Mouse (Mus musculus) MEL (cell line): ENCODE results near the gene Klrb1c.

ENCODE experiments used
- GABPA ChIP-seq: IDR thresholded peaks from 2 replicates; pipeline ENCODE4 v1.6.1; 2012; ENCODE audit warnings: low read depth, mild to moderate bottlenecking, inconsistent platforms, low read length, improper control_type of control experiment, moderate library complexity
- MEF2A ChIP-seq: IDR thresholded peaks from 2 replicates; pipeline ENCODE4 v1.6.1; 2014; ENCODE audit warnings: low read depth, mild to moderate bottlenecking, inconsistent platforms, low read length, improper control_type of control experiment; ENCODE audit not compliant: poor library complexity, insufficient replicate concordance, severe bottlenecking; ENCODE audit errors: extremely low read depth
- POLR2A ChIP-seq, 2 experiments: IDR thresholded peaks; 2 replicates each; pipeline ENCODE4 v1.6.1; 2011 to 2012; ENCODE audit warnings: low read length in 2 of 2, mild to moderate bottlenecking in 2 of 2, control low read depth in 1 of 2, improper control_type of control experiment in 1 of 2, low read depth in 1 of 2, moderate library complexity in 1 of 2; ENCODE audit not compliant: control insufficient read depth in 1 of 2, insufficient read depth in 1 of 2, poor library complexity in 1 of 2
- POLR2AphosphoS2 ChIP-seq: IDR thresholded peaks from 2 replicates; pipeline ENCODE4 v1.6.1; 2011; ENCODE audit warnings: low read length, improper control_type of control experiment
- SIN3A ChIP-seq: IDR thresholded peaks from 2 replicates; pipeline ENCODE4 v1.6.1; 2012; ENCODE audit warnings: low read length, improper control_type of control experiment, inconsistent platforms
- USF1 ChIP-seq: IDR thresholded peaks from 2 replicates; pipeline ENCODE4 v1.6.1; 2014; ENCODE audit warnings: low read depth, mild to moderate bottlenecking, inconsistent platforms, low read length, improper control_type of control experiment, moderate library complexity
- USF2 ChIP-seq, 2 experiments: IDR thresholded peaks; 2 replicates each; pipeline ENCODE4 v1.6.1; 2011 to 2012; ENCODE audit warnings: improper control_type of control experiment in 2 of 2, low read length in 2 of 2, borderline replicate concordance in 1 of 2, inconsistent platforms in 1 of 2, low read depth in 1 of 2, mild to moderate bottlenecking in 1 of 2; ENCODE audit not compliant: insufficient read depth in 1 of 2

GRCm38 (mm10) chr6:128788517-128788916 is 498 bp downstream of the Klrb1c start:
- TF ChIP-seq USF2 (IDR thresholded peaks at IDR 0.05; ENCODE audit: borderline replicate concordance in 1 of 2, insufficient read depth in 1 of 2, low read depth in 1 of 2, low read length in 2 of 2) (no peak), POLR2A (IDR thresholded peaks at IDR 0.05; ENCODE audit: control insufficient read depth in 1 of 2, insufficient read depth in 1 of 2, low read depth in 1 of 2, low read length in 2 of 2, poor library complexity in 1 of 2) (no peak), POLR2AphosphoS2 (no peak), SIN3A (no peak), USF1 (no peak), GABPA (no peak), MEF2A (no peak)
